In the genomic region with DNA sequence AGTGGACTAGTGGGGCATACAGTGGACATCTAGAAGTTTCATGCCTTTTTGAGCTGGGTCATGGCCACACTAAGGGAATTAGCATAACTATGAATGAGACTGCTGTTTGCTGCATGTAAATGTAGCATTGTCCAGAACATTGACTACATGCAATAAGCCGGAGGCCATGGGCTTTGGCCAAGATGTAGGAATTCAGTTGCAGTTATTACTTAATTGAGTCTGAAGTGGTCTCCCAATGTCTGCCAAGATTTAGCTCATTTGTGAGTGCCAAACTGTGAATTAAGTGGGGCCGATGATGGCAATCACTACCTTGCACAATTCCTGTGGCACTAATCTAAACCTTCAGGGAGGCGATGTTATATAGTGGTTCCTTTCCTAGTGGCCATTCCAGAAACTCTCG, we compare ENCODE assay signal across 20 mouse cellular contexts.
A peak's percentile ranks its signal among the peaks of the same experiment; 100 is the strongest.
DNase-seq lines count a peak whose midpoint lies in the region; ATAC-seq lines count a peak whose summit lies in the region.
"Had no signal": no experiment of that assay in that cellular context is flagged by ENCODE, and none has a peak within 500 bp of the region (broad histone marks: within the 10 kb centered on the region; RNA-seq: fewer than 3 reads in every experiment).

No protein-coding gene starts in this region.

- H3K4me2 ChIP-seq in hindbrain, embryonic 15.5 days: no peak overlapping the region
- no peak overlapping the region for H3K4me2 ChIP-seq in hindbrain, embryonic 14.5 days (replicated peaks)
- H3K4me2 ChIP-seq: limb, embryonic 13.5 days; midbrain, embryonic 12.5 days; neural tube, embryonic 12.5 days had no signal

- H3K9ac ChIP-seq in hindbrain, embryonic 15.5 days: no peak overlapping the region
- H3K9ac ChIP-seq in hindbrain, embryonic 14.5 days: no peak overlapping the region
- H3K9ac ChIP-seq: limb, embryonic 13.5 days; liver, embryonic 14.5 days; midbrain, embryonic 12.5 days; neural tube, embryonic 12.5 days had no signal

- H3K9me3 ChIP-seq in hindbrain, embryonic 15.5 days: no peaks in the 10 kb centered on the region
- no peaks in the 10 kb centered on the region for H3K9me3 ChIP-seq in hindbrain, embryonic 14.5 days (ENCODE audit: control insufficient read depth, low read length)
- H3K9me3 ChIP-seq: heart, embryonic 10.5 days; hindbrain, embryonic 10.5 days; limb, embryonic 13.5 days; midbrain, embryonic 12.5 days; neural tube, embryonic 12.5 days had no signal

- WGBS in hindbrain, embryonic 15.5 days: 86% methylated on average over 4 of the region's 4 CpGs
- 88% methylated on average over 4 of the region's 4 CpGs for WGBS in hindbrain, embryonic 14.5 days

- no peaks in the 10 kb centered on the region for H3K27me3 ChIP-seq in hindbrain, embryonic 15.5 days
- H3K27me3 ChIP-seq in hindbrain, embryonic 14.5 days (ENCODE audit: control insufficient read depth, insufficient read depth, low read length): no peaks in the 10 kb centered on the region
- H3K27me3 ChIP-seq: limb, embryonic 13.5 days; midbrain, embryonic 12.5 days; neural tube, embryonic 12.5 days had no signal

- H3K27ac ChIP-seq in hindbrain, embryonic 15.5 days (replicated peaks): no peak overlapping the region
- no peak overlapping the region for H3K27ac ChIP-seq in hindbrain, embryonic 14.5 days
- H3K27ac ChIP-seq: heart, embryonic 10.5 days; hindbrain, embryonic 10.5 days; limb, embryonic 13.5 days; liver, embryonic 14.5 days; macrophage; midbrain, embryonic 12.5 days; neural tube, embryonic 12.5 days had no signal

- peaks cover 4% of the 10 kb centered on the region; the same call in 1 of the 2 replicates for H3K4me1 ChIP-seq in hindbrain, embryonic 15.5 days (replicated peaks)
- no peaks in the 10 kb centered on the region for H3K4me1 ChIP-seq in hindbrain, embryonic 14.5 days (replicated peaks; ENCODE audit: control insufficient read depth, insufficient read depth, low read length)
- H3K4me1 ChIP-seq: heart, embryonic 10.5 days; midbrain, embryonic 12.5 days; neural tube, embryonic 12.5 days had no signal

- H3K4me3 ChIP-seq in hindbrain, embryonic 15.5 days: no peak overlapping the region
- no peak overlapping the region for H3K4me3 ChIP-seq in hindbrain, embryonic 14.5 days (replicated peaks; ENCODE audit: low read length)
- H3K4me3 ChIP-seq: heart, embryonic 10.5 days; hindbrain, embryonic 10.5 days; limb, embryonic 13.5 days; midbrain, embryonic 12.5 days; neural tube, embryonic 12.5 days had no signal

- intact Hi-C loops in left cerebral cortex, postnatal 4 days (cut with DNase I): no loop called here

- ATAC-seq in hindbrain, embryonic 15.5 days (ENCODE audit: low FRiP score, low read depth): 0 out of 2 replicates have a peak, but pooled peaks have one; percentile 16
- ATAC-seq in hindbrain, embryonic 14.5 days (ENCODE audit: low FRiP score): no peak

- no peaks in the 10 kb centered on the region for H3K36me3 ChIP-seq in hindbrain, embryonic 15.5 days
- no peaks in the 10 kb centered on the region for H3K36me3 ChIP-seq in hindbrain, embryonic 14.5 days (replicated peaks; ENCODE audit: control insufficient read depth, insufficient read depth)
- H3K36me3 ChIP-seq: heart, embryonic 10.5 days; hindbrain, embryonic 10.5 days; limb, embryonic 13.5 days; midbrain, embryonic 12.5 days; neural tube, embryonic 12.5 days had no signal

- no peak for DNase-seq in hindbrain, embryonic 14.5 days (ENCODE audit: low spot score)
- DNase-seq in left cerebral cortex, postnatal 4 days: peak; percentile 33
- no peak for DNase-seq in left cerebral cortex, adult 18-20 months (ENCODE audit: low spot score in 2 of 2)
- DNase-seq in fat pad, adult 2 months (ENCODE audit: extremely low read depth, low read depth, low spot score): peak; percentile 84
- DNase-seq in lung, postnatal 25 days (ENCODE audit: low spot score): peak; percentile 44
- no peak for DNase-seq in gastrocnemius, postnatal 4 days (ENCODE audit: low spot score in 2 of 2)
- no peak for DNase-seq in gastrocnemius, postnatal 10 days
- DNase-seq: B cell, adult 2 months; cerebellum, adult 2 months; cerebellum, postnatal 36 days; gastrocnemius, postnatal 36 days; thymus, postnatal 14 days had no signal

Comparison
In these comparisons a context has a peak if more than half of its experiments do, and no peak if none do; other contexts are left out.
1. DNase-seq: peak in left cerebral cortex, postnatal 4 days (single experiment), fat pad, adult 2 months (single experiment) and lung, postnatal 25 days (single experiment); none in hindbrain, embryonic 14.5 days (single experiment), left cerebral cortex, adult 18-20 months (0 of 2), gastrocnemius, postnatal 4 days (0 of 2) and gastrocnemius, postnatal 10 days (single experiment).